Mouse (Mus musculus): ENCODE results near the gene Blvrb. TPM values are rescaled to one million over a fixed set of nuclear protein-coding genes. Genes with fewer than 3 reads are reported as not detected.

Gene Blvrb
- polyA plus RNA-seq, 1 experiment = 25.2 TPM

DNA sequence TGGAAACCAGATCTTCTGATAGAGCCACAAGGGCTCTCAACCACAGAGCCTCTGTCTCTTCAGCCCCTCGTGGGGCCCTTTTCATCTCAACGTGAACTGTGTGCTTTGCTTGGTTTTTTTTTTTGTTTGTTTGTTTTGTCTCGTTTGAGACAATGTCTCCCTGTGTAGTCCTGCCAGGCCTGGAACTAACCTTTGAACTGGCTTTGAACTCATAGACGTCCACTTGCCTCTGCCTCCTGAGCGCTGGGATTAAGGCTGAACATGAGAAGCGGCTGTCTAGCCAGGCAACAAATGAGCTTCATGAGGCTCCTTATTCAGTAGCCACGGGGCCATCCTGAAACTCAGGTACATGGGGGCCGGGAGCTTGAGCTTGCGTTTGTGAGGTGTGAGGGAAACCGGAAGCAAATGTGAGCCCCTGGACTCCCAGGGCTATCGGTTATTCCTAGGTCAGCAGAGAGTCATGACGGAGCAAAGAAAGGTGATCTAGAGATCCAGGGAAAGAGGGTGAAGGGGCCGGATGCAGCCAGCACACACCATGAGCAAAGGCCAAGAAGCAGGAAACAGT is 4.5 kb downstream of the Blvrb start:
- DNase-seq = no peak
- no peaks in the 10 kb centered on the region; the same call in 1 of the 2 replicates for H3K4me1 ChIP-seq (ENCODE audit: control insufficient read depth, insufficient read depth, low read length)
- WGBS = 68% methylated on average over 13 of the region's 13 CpGs
- TF ChIP-seq CTCF (IDR thresholded peaks at IDR 0.05; ENCODE audit: borderline replicate concordance, insufficient read depth, low read depth, low read length) (no peak), POLR2A (IDR thresholded peaks at IDR 0.05; ENCODE audit: borderline replicate concordance, insufficient read depth, low read length) (no peak)
- no peak overlapping the region for H3K4me3 ChIP-seq (replicated peaks; ENCODE audit: insufficient read depth, low read depth, low read length)
- H3K27ac ChIP-seq (ENCODE audit: insufficient read depth, low read length) = no peak overlapping the region
- H3K27me3 ChIP-seq (ENCODE audit: control insufficient read depth, insufficient read depth, low read length) = no peaks in the 10 kb centered on the region

DNA sequence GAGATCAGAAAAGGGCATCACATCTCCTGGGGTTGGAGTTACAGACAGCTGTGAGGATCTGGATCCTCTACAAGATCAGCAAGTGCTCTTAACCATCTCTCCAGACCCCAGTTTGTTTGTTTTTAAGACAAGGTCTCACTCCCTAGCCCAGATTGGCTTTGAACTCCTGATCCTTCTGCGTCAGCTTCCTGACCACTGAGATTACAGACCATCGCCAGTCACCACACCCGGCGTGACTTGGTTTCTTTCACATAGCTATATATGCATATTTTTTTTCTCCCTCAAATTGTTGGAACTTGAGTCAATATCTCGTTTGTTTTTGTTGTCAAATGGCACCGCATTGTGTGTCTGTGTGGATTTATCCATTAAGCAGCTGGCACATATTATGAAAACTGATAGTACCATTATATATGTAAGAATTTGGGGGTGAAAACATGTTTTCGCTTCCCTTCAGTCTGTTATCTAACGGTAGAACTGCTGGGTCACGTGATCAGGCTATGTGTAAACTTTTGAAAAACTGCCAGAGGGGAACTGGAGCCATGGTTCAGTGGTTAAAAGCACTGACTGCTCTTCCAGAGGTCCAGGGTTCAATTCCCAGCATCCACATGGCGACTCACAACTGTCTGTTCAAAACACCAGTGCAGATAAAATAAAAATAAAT is 6.8 kb downstream of the Blvrb start:
- no peak overlapping the region for H3K4me3 ChIP-seq (replicated peaks; ENCODE audit: insufficient read depth, low read depth, low read length)
- H3K27me3 ChIP-seq (ENCODE audit: control insufficient read depth, insufficient read depth, low read length) = no peaks in the 10 kb centered on the region
- 82% methylated on average over 10 of the region's 10 CpGs for WGBS
- no peaks in the 10 kb centered on the region for H3K4me1 ChIP-seq (ENCODE audit: control insufficient read depth, insufficient read depth, low read length)
- TF ChIP-seq POLR2A (IDR thresholded peaks at IDR 0.05; ENCODE audit: borderline replicate concordance, insufficient read depth, low read length) (no peak), CTCF (IDR thresholded peaks at IDR 0.05; ENCODE audit: borderline replicate concordance, insufficient read depth, low read depth, low read length) (no peak)
- H3K27ac ChIP-seq (ENCODE audit: insufficient read depth, low read length) = no peak overlapping the region
- no peak for DNase-seq

DNA sequence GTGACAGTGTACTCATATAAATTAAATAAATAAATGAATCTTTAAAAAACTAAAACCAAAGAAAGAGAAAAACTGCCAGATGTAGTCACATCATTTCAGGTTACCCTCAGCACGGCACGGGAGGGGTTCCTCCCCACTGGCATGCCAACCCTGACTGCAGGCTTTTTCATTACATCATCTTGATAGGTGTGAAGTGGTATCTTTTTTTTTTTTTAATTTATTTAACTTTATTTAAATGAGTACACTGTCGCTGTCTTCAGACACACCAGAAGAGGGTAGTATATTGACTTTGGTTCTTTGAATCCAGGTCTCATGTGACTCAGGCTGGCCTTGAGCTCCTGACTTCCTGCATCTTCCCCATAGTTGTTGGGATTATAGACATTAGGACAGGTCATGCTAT is 7.5 kb downstream of the Blvrb start:
- Histone ChIP-seq H3K4me1 (ENCODE audit: control insufficient read depth, insufficient read depth, low read length) (no peaks in the 10 kb centered on the region), H3K27ac (ENCODE audit: insufficient read depth, low read length) (no peak overlapping the region), H3K27me3 (ENCODE audit: control insufficient read depth, insufficient read depth, low read length) (no peaks in the 10 kb centered on the region), H3K4me3 (replicated peaks; ENCODE audit: insufficient read depth, low read depth, low read length) (no peak overlapping the region)
- no peak for DNase-seq
- TF ChIP-seq CTCF (IDR thresholded peaks at IDR 0.05; ENCODE audit: borderline replicate concordance, insufficient read depth, low read depth, low read length) = no peak
- TF ChIP-seq POLR2A (IDR thresholded peaks at IDR 0.05; ENCODE audit: borderline replicate concordance, insufficient read depth, low read length) = no peak
- 93% methylated on average over 3 of the region's 3 CpGs for WGBS

DNA sequence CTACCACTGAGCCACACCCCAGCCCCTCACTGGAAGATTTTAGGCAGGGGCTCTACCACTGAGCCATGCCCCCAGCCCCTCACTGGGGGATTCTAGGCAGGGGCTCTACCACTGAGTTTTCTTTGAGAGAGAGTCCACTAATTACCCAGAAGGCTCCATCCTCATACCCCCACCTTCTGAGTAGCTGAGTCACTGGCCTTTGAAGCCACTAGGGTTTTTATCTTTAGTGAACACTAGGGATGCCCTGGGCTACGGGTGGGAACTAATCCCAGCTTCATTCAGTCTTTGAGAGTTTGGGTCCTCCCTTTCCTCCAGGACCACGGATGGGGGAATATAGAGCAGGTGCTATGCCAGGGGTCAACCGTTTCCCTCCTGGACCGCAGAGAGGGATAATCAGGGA is 10.8 kb downstream of the Blvrb start:
- DNase-seq = no peak
- Histone ChIP-seq H3K27me3 (ENCODE audit: control insufficient read depth, insufficient read depth, low read length) (no peaks in the 10 kb centered on the region), H3K27ac (ENCODE audit: insufficient read depth, low read length) (no peak overlapping the region), H3K4me3 (replicated peaks; ENCODE audit: insufficient read depth, low read depth, low read length) (no peak overlapping the region), H3K4me1 (ENCODE audit: control insufficient read depth, insufficient read depth, low read length) (no peaks in the 10 kb centered on the region)
- 89% methylated on average over 4 of the region's 4 CpGs for WGBS
- no peak for TF ChIP-seq CTCF (IDR thresholded peaks at IDR 0.05; ENCODE audit: borderline replicate concordance, insufficient read depth, low read depth, low read length)
- TF ChIP-seq POLR2A (IDR thresholded peaks at IDR 0.05; ENCODE audit: borderline replicate concordance, insufficient read depth, low read length) = no peak

DNA sequence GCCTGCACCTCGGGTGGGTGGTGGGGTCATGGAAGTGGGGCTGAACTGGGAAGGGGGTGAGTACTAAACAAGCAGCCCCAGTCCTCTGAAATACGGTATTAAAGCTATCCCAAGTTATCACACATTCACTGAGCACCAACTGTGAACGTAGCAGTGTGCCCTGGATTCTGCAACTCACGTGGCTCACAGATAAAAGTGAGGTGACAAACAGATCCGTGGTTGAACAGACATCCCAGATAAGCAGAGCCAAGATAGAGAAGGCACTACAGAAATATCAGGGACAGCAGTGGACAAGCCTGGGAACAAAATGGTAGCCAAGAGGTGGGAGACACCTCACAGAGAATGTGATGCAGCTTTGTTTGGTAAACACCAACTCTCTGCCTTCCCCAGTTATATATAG is 11.9 kb downstream of the Blvrb start:
- Histone ChIP-seq H3K27me3 (ENCODE audit: control insufficient read depth, insufficient read depth, low read length) (no peaks in the 10 kb centered on the region), H3K4me3 (replicated peaks; ENCODE audit: insufficient read depth, low read depth, low read length) (no peak overlapping the region), H3K4me1 (ENCODE audit: control insufficient read depth, insufficient read depth, low read length) (no peaks in the 10 kb centered on the region), H3K27ac (ENCODE audit: insufficient read depth, low read length) (no peak overlapping the region)
- TF ChIP-seq CTCF (IDR thresholded peaks at IDR 0.05; ENCODE audit: borderline replicate concordance, insufficient read depth, low read depth, low read length) (no peak), POLR2A (IDR thresholded peaks at IDR 0.05; ENCODE audit: borderline replicate concordance, insufficient read depth, low read length) (no peak)
- WGBS = 92% methylated on average over 5 of the region's 5 CpGs
- no peak for DNase-seq

DNA sequence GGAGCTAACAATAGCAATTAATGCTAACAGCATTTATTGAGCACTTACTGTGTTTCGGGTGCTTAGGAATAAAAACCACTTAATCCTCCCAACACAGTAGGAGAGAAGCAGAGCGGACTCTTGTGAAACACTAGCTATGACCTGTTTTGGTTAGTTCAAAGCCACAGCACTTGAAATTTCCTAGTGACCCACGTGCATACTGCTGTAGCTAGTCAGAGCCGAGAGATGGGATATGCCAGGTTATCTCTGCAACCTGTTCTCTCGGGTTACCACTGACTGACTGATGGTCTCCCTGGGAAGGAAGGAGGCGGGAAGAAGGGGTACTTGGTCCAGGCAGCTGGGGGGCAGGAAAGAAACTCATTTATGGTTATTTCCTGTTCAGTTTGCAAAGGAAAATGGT is 12.7 kb downstream of the Blvrb start:
- Histone ChIP-seq H3K4me1 (ENCODE audit: control insufficient read depth, insufficient read depth, low read length) (no peaks in the 10 kb centered on the region), H3K27me3 (ENCODE audit: control insufficient read depth, insufficient read depth, low read length) (no peaks in the 10 kb centered on the region), H3K4me3 (replicated peaks; ENCODE audit: insufficient read depth, low read depth, low read length) (no peak overlapping the region), H3K27ac (ENCODE audit: insufficient read depth, low read length) (no peak overlapping the region)
- TF ChIP-seq CTCF (IDR thresholded peaks at IDR 0.05; ENCODE audit: borderline replicate concordance, insufficient read depth, low read depth, low read length) (no peak), POLR2A (IDR thresholded peaks at IDR 0.05; ENCODE audit: borderline replicate concordance, insufficient read depth, low read length) (no peak)
- WGBS = 88% methylated on average over 6 of the region's 6 CpGs
- DNase-seq = no peak

DNA sequence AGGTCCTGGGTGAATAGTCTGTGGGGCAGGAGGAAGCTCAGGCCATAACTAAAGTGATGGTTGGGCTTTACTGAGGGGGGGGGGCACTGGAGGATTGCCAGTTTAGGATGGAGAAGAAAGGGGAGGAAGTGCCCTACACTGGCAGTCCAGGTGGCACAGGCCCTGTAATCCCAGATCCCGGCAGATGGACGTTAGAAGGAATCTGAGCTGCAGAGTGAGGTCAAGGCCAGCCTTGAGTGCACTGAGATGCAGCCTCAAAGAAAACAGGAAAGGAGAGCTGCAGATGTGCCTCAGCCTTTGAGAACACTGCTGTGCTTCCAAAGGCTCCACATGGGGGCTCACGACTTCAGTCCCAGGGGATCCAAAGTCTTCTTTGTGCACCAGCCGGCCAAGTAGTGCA is 19.9 kb downstream of the Blvrb start:
- Histone ChIP-seq H3K27me3 (ENCODE audit: control insufficient read depth, insufficient read depth, low read length) (no peaks in the 10 kb centered on the region), H3K27ac (ENCODE audit: insufficient read depth, low read length) (peak overlapping the region; percentile 50; the same call in 1 of the 2 replicates), H3K4me3 (replicated peaks; ENCODE audit: insufficient read depth, low read depth, low read length) (no peak overlapping the region), H3K4me1 (ENCODE audit: control insufficient read depth, insufficient read depth, low read length) (0 out of 2 replicates have a peak, but pooled peaks cover 5% of the 10 kb centered on the region)
- peak in 1 of 2 experiments; percentile 29 for DNase-seq
- TF ChIP-seq CTCF (IDR thresholded peaks at IDR 0.05; ENCODE audit: borderline replicate concordance, insufficient read depth, low read depth, low read length) (no peak), POLR2A (IDR thresholded peaks at IDR 0.05; ENCODE audit: borderline replicate concordance, insufficient read depth, low read length) (no peak)
- 13% methylated on average over 4 of the region's 4 CpGs for WGBS

All from cerebellum, adult 2 months (tissue).